16 mouse cellular contexts compared by ENCODE assay signal in the genomic region with DNA sequence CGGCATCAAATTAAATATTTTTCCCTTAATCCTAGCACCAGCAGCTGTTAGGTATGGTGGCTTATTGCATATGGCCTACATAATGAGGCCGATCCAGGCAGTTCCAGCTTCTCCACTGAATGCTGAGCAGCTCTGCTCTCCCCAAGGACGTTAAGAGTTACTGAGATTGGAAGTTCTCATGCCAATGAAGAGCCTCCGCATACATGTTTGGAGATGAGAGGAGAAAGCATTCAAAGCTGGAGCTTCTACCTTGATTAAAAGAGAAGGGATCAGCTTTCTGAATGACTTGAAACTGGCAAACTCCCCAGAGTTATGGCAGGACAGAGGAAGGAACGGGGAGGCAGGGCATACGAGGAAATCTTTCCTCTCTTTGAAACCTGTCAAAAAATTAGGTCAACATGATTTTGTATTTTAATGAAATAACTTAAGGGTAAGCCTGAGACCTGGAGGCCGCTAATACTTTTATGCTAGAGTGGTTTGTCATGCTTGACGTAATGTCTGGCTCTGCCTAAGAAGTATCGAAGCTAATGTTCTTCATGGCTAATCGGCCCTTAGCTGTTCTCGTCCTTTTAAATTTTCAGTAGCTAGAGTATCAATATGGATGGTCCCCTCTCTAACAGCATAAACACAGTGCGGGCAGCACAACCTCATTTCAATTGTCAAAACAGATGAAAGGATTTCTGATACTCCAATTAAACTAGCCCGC.
DNase-seq lines count a peak whose midpoint lies in the region; ATAC-seq and TF ChIP-seq lines count a peak whose summit lies in the region.
"Had no signal": no experiment of that assay in that cellular context is flagged by ENCODE, and none has a peak within 500 bp of the region (broad histone marks: within the 10 kb centered on the region; RNA-seq: fewer than 3 reads in every experiment).

No protein-coding gene starts in this region.

- H3K27me3 ChIP-seq in embryonic facial prominence, embryonic 12.5 days, result no peaks in the 10 kb centered on the region
- H3K27me3 ChIP-seq in embryonic facial prominence, embryonic 10.5 days (replicated peaks; ENCODE audit: low read depth, poor library complexity, severe bottlenecking), result no peaks in the 10 kb centered on the region
- no peaks in the 10 kb centered on the region for H3K27me3 ChIP-seq in forebrain, embryonic 12.5 days
- H3K27me3 ChIP-seq in hindbrain, postnatal 0 days (ENCODE audit: insufficient read depth, low read length), result no peaks in the 10 kb centered on the region
- H3K27me3 ChIP-seq in midbrain, postnatal 0 days (ENCODE audit: insufficient read depth, low read length), result no peaks in the 10 kb centered on the region
- no peaks in the 10 kb centered on the region for H3K27me3 ChIP-seq in lung, postnatal 0 days (replicated peaks; ENCODE audit: insufficient read depth, low read length)
- H3K27me3 ChIP-seq in heart, adult 2 months (ENCODE audit: control insufficient read depth, insufficient read depth, low read length), result no peaks in the 10 kb centered on the region

- no peak for DNase-seq in embryonic facial prominence, embryonic 10.5 days (ENCODE audit: low spot score)
- peak; percentile 53 for DNase-seq in hindbrain, postnatal 0 days (ENCODE audit: low spot score)
- DNase-seq in midbrain, postnatal 0 days (ENCODE audit: low spot score), result peak; percentile 57
- no peak for DNase-seq in lung, postnatal 0 days (ENCODE audit: low spot score)
- no peak for DNase-seq in heart, adult 2 months
- no peak for DNase-seq in gastrocnemius, adult 2 months
- DNase-seq: adrenal gland, postnatal 14 days; heart, adult 18-20 months; heart, postnatal 36 days; kidney, adult 8-10 months; layer of hippocampus, adult 9-11 months; left cerebral cortex, postnatal 4 days; liver, postnatal 0 days had no signal

- H3K4me2 ChIP-seq in embryonic facial prominence, embryonic 12.5 days (replicated peaks), result no peak overlapping the region
- H3K4me2 ChIP-seq in forebrain, embryonic 12.5 days, result no peak overlapping the region
- no peak overlapping the region for H3K4me2 ChIP-seq in hindbrain, postnatal 0 days (ENCODE audit: low read depth, low read length)
- no peak overlapping the region for H3K4me2 ChIP-seq in midbrain, postnatal 0 days (ENCODE audit: low read depth, low read length, poor library complexity, severe bottlenecking)
- no peak overlapping the region for H3K4me2 ChIP-seq in lung, postnatal 0 days (replicated peaks; ENCODE audit: low read depth, low read length)

- 64% methylated on average over 13 of the region's 13 CpGs for WGBS in embryonic facial prominence, embryonic 12.5 days
- WGBS in embryonic facial prominence, embryonic 10.5 days, result 75% methylated on average over 13 of the region's 13 CpGs
- 60% methylated on average over 13 of the region's 13 CpGs for WGBS in forebrain, embryonic 12.5 days
- 45% methylated on average over 13 of the region's 13 CpGs for WGBS in hindbrain, postnatal 0 days
- 32% methylated on average over 13 of the region's 13 CpGs for WGBS in midbrain, postnatal 0 days
- WGBS in lung, postnatal 0 days, result 76% methylated on average over 13 of the region's 13 CpGs
- 78% methylated on average over 13 of the region's 13 CpGs for WGBS in heart, adult 2 months

- TF ChIP-seq CTCF in hindbrain, postnatal 0 days (IDR thresholded peaks at IDR 0.05; ENCODE audit: low read depth), result no peak
- no peak for TF ChIP-seq CTCF in midbrain, postnatal 0 days (IDR thresholded peaks at IDR 0.05)
- TF ChIP-seq CTCF in lung, postnatal 0 days (IDR thresholded peaks at IDR 0.05), result no peak
- TF ChIP-seq CTCF in heart, adult 2 months (IDR thresholded peaks at IDR 0.05), result no peak
- no peak for TF ChIP-seq CTCF in gastrocnemius, adult 2 months (IDR thresholded peaks at IDR 0.05)

- no peaks in the 10 kb centered on the region for H3K4me1 ChIP-seq in embryonic facial prominence, embryonic 12.5 days
- H3K4me1 ChIP-seq in embryonic facial prominence, embryonic 10.5 days, result peaks cover 12% of the 10 kb centered on the region
- peaks cover 21% of the 10 kb centered on the region for H3K4me1 ChIP-seq in forebrain, embryonic 12.5 days
- H3K4me1 ChIP-seq in hindbrain, postnatal 0 days (ENCODE audit: insufficient read depth, low read length), result no peaks in the 10 kb centered on the region
- H3K4me1 ChIP-seq in midbrain, postnatal 0 days (ENCODE audit: insufficient read depth, low read length), result peaks cover 8% of the 10 kb centered on the region
- H3K4me1 ChIP-seq in lung, postnatal 0 days (ENCODE audit: insufficient read depth, low read depth, low read length), result no peaks in the 10 kb centered on the region
- H3K4me1 ChIP-seq in heart, adult 2 months (ENCODE audit: control insufficient read depth, insufficient read depth, low read length), result no peaks in the 10 kb centered on the region

- no peaks in the 10 kb centered on the region for H3K9me3 ChIP-seq in embryonic facial prominence, embryonic 12.5 days
- H3K9me3 ChIP-seq in embryonic facial prominence, embryonic 10.5 days, result no peaks in the 10 kb centered on the region
- H3K9me3 ChIP-seq in forebrain, embryonic 12.5 days, result no peaks in the 10 kb centered on the region
- no peaks in the 10 kb centered on the region for H3K9me3 ChIP-seq in hindbrain, postnatal 0 days (ENCODE audit: low read length)
- no peaks in the 10 kb centered on the region for H3K9me3 ChIP-seq in midbrain, postnatal 0 days (ENCODE audit: low read length)
- no peaks in the 10 kb centered on the region for H3K9me3 ChIP-seq in lung, postnatal 0 days (ENCODE audit: low read length)

- H3K9ac ChIP-seq in embryonic facial prominence, embryonic 12.5 days, result no peak overlapping the region
- no peak overlapping the region for H3K9ac ChIP-seq in forebrain, embryonic 12.5 days
- H3K9ac ChIP-seq in hindbrain, postnatal 0 days (replicated peaks; ENCODE audit: low read length), result no peak overlapping the region
- no peak overlapping the region for H3K9ac ChIP-seq in midbrain, postnatal 0 days (replicated peaks; ENCODE audit: low read length, poor library complexity, severe bottlenecking)
- no peak overlapping the region for H3K9ac ChIP-seq in lung, postnatal 0 days (replicated peaks; ENCODE audit: low read depth)
- H3K9ac ChIP-seq in heart, adult 2 months (ENCODE audit: low read depth, low read length), result no peak overlapping the region
- H3K9ac ChIP-seq: liver, postnatal 0 days had no signal

- TF ChIP-seq POLR2A in heart, adult 2 months (IDR thresholded peaks at IDR 0.05; ENCODE audit: insufficient read depth, low read depth, low read length), result no peak

- no peak for TF ChIP-seq EP300 in lung, postnatal 0 days (IDR thresholded peaks at IDR 0.05)
- TF ChIP-seq EP300 in heart, adult 2 months (IDR thresholded peaks at IDR 0.05; ENCODE audit: insufficient read depth, low read depth, low read length), result no peak

- no peaks in the 10 kb centered on the region for H3K36me3 ChIP-seq in embryonic facial prominence, embryonic 12.5 days
- H3K36me3 ChIP-seq in embryonic facial prominence, embryonic 10.5 days (replicated peaks), result no peaks in the 10 kb centered on the region
- H3K36me3 ChIP-seq in forebrain, embryonic 12.5 days (replicated peaks), result no peaks in the 10 kb centered on the region
- H3K36me3 ChIP-seq in hindbrain, postnatal 0 days (ENCODE audit: insufficient read depth, low read length), result no peaks in the 10 kb centered on the region
- H3K36me3 ChIP-seq in midbrain, postnatal 0 days (ENCODE audit: insufficient read depth, low read length), result no peaks in the 10 kb centered on the region
- H3K36me3 ChIP-seq in lung, postnatal 0 days (ENCODE audit: insufficient read depth, low read length), result no peaks in the 10 kb centered on the region
- H3K36me3 ChIP-seq in heart, adult 2 months (ENCODE audit: control insufficient read depth, insufficient read depth, low read length), result no peaks in the 10 kb centered on the region

- H3K4me3 ChIP-seq in embryonic facial prominence, embryonic 12.5 days, result no peak overlapping the region
- H3K4me3 ChIP-seq in embryonic facial prominence, embryonic 10.5 days, result no peak overlapping the region
- no peak overlapping the region for H3K4me3 ChIP-seq in forebrain, embryonic 12.5 days (replicated peaks)
- H3K4me3 ChIP-seq in hindbrain, postnatal 0 days (ENCODE audit: low read length), result no peak overlapping the region
- no peak overlapping the region for H3K4me3 ChIP-seq in midbrain, postnatal 0 days (ENCODE audit: low read depth, low read length)
- no peak overlapping the region for H3K4me3 ChIP-seq in lung, postnatal 0 days (ENCODE audit: low read depth, low read length)
- no peak overlapping the region for H3K4me3 ChIP-seq in heart, adult 2 months
- H3K4me3 ChIP-seq in gastrocnemius, adult 2 months, result no peak overlapping the region

- H3K79me2 ChIP-seq in heart, adult 2 months (replicated peaks; ENCODE audit: control insufficient read depth, insufficient read depth, low read length), result no peaks in the 10 kb centered on the region

- no peak overlapping the region for H3K27ac ChIP-seq in embryonic facial prominence, embryonic 12.5 days
- no peak overlapping the region for H3K27ac ChIP-seq in embryonic facial prominence, embryonic 10.5 days (replicated peaks)
- H3K27ac ChIP-seq in forebrain, embryonic 12.5 days, result peak overlapping the region; percentile 19; the same call in 1 of the 2 replicates
- H3K27ac ChIP-seq in hindbrain, postnatal 0 days, result peak overlapping the region; percentile 62; the same call in 1 of the 2 replicates
- peak overlapping the region; percentile 71 for H3K27ac ChIP-seq in midbrain, postnatal 0 days (ENCODE audit: low read depth, low read length)
- H3K27ac ChIP-seq in lung, postnatal 0 days (ENCODE audit: low read length), result no peak overlapping the region
- no peak overlapping the region for H3K27ac ChIP-seq in heart, adult 2 months
- no peak overlapping the region for H3K27ac ChIP-seq in gastrocnemius, adult 2 months
- H3K27ac ChIP-seq: macrophage had no signal

- 0 out of 2 replicates have a peak, but pooled peaks have one; percentile 35 for ATAC-seq in embryonic facial prominence, embryonic 12.5 days (ENCODE audit: insufficient number of reproducible peaks, insufficient read depth, low FRiP score, low TSS enrichment)
- peak; percentile 77 for ATAC-seq in forebrain, embryonic 12.5 days (ENCODE audit: low FRiP score)
- ATAC-seq in hindbrain, postnatal 0 days, result peak; percentile 77
- peak; percentile 51 for ATAC-seq in midbrain, postnatal 0 days (ENCODE audit: low FRiP score)
- ATAC-seq in lung, postnatal 0 days, result no peak
- ATAC-seq: liver, postnatal 0 days had no signal

- intact Hi-C loops in heart, adult 2 months (cut with DNase I), result no loop called here
- intact Hi-C loops in gastrocnemius, adult 2 months (cut with DNase I), result no loop called here

Comparison
In these comparisons a context has a peak if more than half of its experiments do, and no peak if none do; other contexts are left out.
1. H3K27ac ChIP-seq: peak in forebrain, embryonic 12.5 days (single experiment), hindbrain, postnatal 0 days (single experiment) and midbrain, postnatal 0 days (single experiment); none in embryonic facial prominence, embryonic 12.5 days (single experiment), embryonic facial prominence, embryonic 10.5 days (single experiment), lung, postnatal 0 days (single experiment), heart, adult 2 months (single experiment) and gastrocnemius, adult 2 months (single experiment).
2. DNase-seq: peak in hindbrain, postnatal 0 days (single experiment) and midbrain, postnatal 0 days (single experiment); none in embryonic facial prominence, embryonic 10.5 days (single experiment), lung, postnatal 0 days (single experiment), heart, adult 2 months (0 of 2) and gastrocnemius, adult 2 months (single experiment).